Mouse (Mus musculus) lung, adult 18-20 months (tissue): ENCODE results near the gene Hnf1a.
"Not testable (repeated sequence)": the region's sequence is repeated elsewhere in the genome, so short reads cannot be mapped to it uniquely, and the experiment has no call there.

Experiments used
- DNase-seq, 2 experiments: peaks; one replicate each; pipeline ENCODE4 v3.0.0; 2022; ENCODE audit warnings: mixed read lengths in 2 of 2

Hnf1a gene

GRCm38 (mm10) chr5:114941138-114941537 lies 29.8 kb downstream of the Hnf1a start:
- not testable (repeated sequence) for DNase-seq

DNA sequence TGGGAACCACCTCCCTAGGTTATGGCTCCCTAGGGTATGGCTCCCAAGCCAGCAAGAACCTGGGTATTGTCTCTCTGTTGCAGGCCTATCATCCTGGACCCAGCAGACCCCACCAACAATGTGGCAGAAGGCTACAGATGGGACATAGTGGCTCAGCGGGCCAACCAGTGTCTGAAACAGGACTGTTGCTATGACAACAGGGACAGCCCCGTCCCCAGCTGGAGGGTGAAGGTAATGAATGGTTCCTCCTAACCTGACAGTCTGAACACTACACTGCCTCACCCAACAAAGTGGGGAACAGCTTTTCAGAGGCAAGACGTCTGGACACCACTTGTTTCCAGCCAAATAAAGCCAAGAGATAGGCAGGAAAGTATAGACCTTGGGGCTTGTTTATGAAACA lies 35.1 kb downstream of the Hnf1a start:
- DNase-seq, result no peak

DNA sequence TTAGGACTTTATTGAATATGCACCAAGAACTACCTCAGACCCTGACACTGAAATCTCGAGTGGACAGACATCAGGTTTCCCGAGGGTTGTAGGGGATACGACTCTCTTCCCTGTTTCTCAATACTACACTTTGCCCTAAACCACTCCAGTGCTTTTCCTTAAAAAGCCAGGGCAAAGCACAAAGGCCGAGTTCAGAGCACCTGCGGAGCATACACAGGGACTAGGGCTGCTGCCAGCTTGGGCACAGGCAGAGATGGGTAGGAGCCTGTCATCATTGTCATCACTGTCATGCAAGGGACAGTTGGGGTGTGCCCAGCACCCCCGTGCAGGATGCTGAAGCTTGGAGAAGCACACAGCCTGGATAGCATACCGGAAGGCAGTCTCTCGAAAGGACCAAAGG lies 37.7 kb downstream of the Hnf1a start:
- DNase-seq, result no peak

DNA sequence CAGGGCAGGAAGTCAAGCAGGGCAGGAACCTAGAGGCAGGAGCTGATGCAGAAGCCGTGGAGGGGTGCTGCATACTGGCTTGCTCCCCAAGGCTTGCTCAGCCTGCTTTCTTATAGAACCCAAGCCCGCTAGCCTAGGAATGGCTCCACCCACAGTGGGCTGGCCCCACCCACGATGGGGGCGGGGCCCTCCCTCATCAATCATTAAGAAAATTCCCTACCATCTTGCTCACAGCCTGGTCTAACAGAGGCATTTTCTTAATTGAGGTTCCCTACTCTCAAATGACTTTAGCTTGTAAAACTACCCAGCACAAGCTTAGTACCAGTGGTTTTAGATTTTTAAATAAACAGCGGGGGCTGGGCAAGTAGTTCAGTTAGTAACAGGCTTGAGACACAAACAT lies 39.3 kb downstream of the Hnf1a start:
- no peak for DNase-seq

DNA sequence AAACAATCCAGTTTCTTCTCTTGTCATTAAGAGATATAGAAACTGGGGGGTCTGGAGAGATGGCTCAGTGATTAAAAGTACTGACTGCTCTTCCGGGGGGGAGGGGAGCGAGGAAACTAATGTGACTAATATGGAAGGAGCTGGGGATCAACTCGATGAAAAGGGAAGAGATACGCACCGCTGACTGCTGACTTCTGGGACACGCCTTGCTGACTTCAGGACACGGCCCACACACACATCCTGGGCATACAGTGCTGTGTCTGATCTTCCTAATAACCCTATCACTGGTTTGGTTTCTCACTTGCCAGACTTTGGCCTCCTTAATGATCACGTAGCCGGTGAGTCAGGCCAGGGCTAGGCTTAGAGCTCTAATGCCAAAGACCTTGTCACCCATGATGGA lies 44.1 kb downstream of the Hnf1a start:
- DNase-seq, result no peak

DNA sequence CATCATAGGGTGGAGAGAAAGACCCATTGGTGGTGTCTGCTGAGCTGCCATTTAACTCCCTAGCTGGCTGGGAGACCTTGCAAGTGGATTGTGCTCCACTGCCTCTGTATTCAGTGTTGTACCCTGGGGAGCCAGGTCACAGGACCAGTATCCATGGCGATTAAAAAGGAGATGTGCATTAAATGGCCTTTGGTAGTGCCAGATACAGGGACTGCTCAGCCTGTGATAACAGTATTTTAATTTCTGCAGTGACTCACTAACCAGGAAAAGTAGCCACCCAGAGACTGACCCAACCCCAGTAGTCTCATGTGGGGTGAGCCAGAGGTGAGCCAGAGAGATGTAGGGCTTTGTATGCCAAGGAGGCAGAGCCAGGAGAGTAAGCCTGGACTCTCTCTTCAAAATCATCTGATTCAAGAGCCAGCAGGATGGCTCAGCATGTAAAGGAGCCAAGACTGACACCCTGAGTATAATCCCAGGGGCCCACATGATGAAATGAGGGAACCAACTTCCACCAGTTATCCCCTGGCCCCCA lies 44.7 kb downstream of the Hnf1a start:
- DNase-seq, result no peak

- DNase-seq, result peak; percentile 47 to 48
These were observed 47.9 kb downstream of the Hnf1a start, which contains the start of gene Oasl1 for GRCm38 (mm10) chr5:114922998-114923473. Oasl1 (plus strand) TSS chr5:114923240.

DNA sequence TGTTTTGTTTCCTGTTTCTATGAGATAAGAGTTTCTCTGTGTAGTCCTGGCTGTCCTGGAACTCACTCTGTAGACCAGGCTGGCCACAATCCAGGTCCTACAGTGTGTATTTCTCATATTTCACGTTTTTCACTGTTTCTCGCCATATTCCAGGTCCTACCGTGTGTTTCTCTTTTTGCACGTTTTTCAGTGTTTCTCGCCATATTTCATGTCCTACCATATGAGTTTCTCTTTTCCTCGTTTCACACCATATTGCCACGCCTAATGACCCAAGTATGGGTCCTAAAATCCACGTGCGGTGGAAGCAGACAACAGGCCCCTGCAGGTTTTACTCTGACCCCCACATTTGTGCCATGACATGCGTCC lies 48.5 kb downstream of the Hnf1a start:
- no peak for DNase-seq

- DNase-seq, result peak; percentile 44 to 47
These were observed 49.1 kb downstream of the Hnf1a start for GRCm38 (mm10) chr5:114921551-114922365.

- DNase-seq, result not testable (repeated sequence)
These were observed 53.5 kb downstream of the Hnf1a start for GRCm38 (mm10) chr5:114917357-114917756.

GRCm38 (mm10) chr5:114916777-114917176 lies 54.1 kb downstream of the Hnf1a start:
- DNase-seq, result peak in 1 of 2 experiments; percentile 8

- DNase-seq, result no peak
These were observed 55.0 kb downstream of the Hnf1a start for GRCm38 (mm10) chr5:114915854-114916253.

DNA sequence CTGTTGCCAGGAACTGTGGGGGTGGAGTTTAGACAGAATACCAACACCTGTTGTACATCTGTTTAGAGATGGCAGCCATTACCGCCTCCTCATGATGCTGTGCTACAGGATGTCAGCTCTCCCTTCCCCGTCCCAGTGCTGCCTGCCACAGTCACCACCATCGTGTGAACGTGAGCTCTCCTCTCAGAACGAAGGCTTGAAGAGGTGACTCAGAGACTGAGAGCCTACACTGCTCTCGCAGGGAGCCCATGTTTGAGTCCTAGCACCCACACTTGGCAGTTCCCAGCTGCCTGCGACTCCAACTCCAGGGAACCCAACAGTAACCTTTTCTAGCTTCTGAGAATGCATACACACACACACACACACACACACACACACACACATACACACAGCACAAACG lies 56.0 kb downstream of the Hnf1a start:
- no peak for DNase-seq

DNA sequence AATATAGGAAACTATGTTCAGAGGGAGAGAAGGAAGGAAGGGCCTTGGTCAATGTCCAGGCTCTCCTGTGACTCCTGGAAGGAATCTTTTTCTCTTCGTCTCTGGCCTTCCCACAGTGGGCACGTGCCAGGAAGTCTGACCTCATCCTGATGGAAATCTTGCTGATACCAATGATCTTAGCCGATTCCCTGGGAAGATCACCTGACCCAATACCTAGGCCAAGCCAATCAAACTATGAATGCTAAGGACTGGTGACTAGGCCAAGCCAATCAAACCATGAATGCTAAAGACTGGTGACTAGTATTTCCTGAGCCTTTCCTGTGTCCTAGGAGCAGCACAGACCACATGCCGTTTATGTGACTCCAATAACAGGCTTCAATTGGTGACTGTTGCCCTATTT lies 57.2 kb downstream of the Hnf1a start:
- no peak for DNase-seq

- no peak for DNase-seq
These were observed 62.1 kb downstream of the Hnf1a start for GRCm38 (mm10) chr5:114908598-114909305.

GRCm38 (mm10) chr5:114902413-114902812 lies 68.5 kb downstream of the Hnf1a start:
- peak; percentile 22 to 28 for DNase-seq
